Mouse (Mus musculus): ENCODE data around the gene Atp1b1. TPM values are rescaled to one million over a fixed set of nuclear protein-coding genes. Genes with fewer than 3 reads are reported as not detected.

The Atp1b1 gene
- total RNA-seq, 2 experiments from 2014 or later: 1,579 to 1,741 TPM

DNA sequence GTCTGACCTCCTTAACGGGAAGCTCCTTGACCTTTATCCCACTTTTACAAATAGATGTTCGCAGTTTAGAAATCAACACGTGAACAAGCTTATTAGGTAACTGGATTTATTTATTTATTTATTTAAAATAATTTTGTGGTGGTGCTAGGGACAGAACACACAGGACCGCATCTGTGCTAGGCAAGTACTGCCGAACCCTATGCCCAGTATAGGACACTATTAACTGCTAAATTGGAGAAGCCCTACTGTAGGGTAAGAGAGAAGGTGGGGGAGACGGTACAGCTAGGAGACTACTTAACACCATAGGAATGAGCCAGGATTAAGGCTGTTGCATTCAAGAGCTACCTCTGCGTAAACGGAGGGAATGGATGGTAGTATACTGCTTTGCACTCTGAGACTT is 10.2 kb upstream of the Atp1b1 start:
- DNase-seq (ENCODE audit: low spot score in 2 of 2): no peak

DNA sequence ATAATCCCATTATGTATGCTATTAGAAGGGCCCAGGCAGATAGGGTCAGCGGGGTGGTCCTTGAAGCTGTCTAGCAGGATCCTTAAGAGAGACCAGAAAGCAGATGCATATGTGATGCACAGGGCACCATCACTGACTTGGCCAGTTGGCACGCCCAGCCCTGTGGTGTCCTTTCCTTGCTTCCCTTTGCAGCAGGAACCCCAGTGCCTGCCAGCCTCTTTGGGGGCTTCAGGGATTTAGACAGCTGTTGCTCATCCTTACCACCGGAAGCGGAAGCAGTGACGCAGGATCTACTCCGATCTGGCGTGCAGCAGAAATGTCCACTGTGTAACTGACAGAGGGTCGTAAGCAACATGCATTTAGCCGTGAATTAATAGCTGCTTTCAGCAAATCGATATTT is 9.3 kb upstream of the Atp1b1 start:
- no peak for DNase-seq (ENCODE audit: low spot score in 2 of 2)

- DNase-seq (ENCODE audit: low spot score in 2 of 2): peak; percentile 85 to 90
These were observed 3.6 kb upstream of the Atp1b1 start for GRCm38 (mm10) chr1:164461726-164462125.

DNA sequence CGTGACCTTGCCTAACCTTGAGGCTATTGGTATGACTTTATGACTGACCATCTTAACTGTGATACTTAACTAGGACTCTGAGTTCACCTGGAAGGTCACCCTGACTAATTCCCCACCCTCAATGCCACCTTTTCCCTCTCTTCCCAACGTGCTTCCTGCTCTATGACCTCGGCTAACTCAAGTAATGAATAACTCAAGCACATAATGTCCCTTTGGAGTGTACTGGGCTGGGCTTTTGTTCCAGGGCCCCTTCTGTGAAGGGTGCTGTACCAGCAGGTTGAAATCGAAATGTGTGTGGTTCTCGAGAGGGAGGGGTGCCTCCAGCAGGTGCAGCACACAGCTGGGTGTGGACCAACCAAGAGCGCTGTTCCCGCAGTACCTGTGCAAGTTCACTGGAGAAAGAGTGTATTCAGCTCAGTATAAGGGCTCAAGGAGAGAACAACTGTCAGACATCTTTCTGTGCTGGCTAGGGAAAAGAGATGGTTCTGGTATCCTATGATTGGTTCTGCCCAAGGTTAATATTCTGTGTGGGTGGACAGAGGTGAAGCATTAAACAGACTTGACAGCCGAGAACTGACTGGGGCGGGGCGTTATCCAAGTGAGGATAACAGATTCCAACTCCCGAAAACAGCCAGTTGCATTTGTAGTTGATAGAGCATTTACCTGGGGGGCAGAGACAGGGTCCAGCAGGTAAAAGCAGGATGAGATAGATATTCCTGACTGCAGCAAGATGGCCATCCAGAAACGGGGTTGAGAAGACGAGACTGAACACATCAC is 3.0 kb upstream of the Atp1b1 start:
- peak in 1 of 2 experiments; percentile 22 for DNase-seq (ENCODE audit: low spot score in 2 of 2)

DNA sequence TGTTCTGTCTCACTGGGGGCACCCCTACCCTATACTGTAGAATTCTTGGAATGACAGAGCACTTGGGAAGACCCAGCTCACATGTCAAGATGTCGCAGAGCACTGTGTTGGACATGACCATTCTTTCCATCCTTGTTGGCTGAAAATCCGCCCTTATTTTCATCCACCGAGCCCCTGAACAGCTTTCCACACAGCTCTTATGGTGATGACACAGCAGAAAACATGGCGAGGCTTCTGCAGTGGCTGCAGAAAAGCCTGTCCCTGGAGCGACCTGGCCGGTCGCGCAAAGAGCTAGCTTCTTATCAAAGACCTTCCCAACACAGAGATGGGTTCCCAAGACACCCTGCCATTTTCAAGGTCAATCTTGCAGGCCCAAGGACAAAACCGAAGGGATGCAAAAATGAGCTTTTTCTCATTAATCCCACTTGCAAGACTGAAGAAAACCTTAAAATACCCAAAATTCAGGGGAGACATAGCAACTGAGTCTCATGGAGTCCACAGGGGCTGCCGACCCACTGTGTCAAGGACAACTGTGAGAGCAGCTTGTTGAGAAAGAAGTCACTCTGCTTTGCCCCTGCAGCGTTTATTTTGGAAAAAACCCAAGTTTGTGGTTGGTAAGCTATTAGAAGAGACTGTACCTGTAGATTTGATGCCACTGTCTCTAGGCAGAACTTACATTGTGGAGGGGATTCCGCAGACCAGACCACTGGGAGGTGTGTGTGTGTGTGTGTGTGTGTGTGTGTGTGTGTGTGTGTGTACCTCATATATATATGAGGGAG is 1.2 kb upstream of the Atp1b1 start:
- peak in 1 of 2 experiments; percentile 22 for DNase-seq (ENCODE audit: low spot score in 2 of 2)

GRCm38 (mm10) chr1:164458621-164459051 is 481 bp upstream of the Atp1b1 start:
- peak; percentile 59 to 62 for DNase-seq (ENCODE audit: low spot score in 2 of 2)

DNA sequence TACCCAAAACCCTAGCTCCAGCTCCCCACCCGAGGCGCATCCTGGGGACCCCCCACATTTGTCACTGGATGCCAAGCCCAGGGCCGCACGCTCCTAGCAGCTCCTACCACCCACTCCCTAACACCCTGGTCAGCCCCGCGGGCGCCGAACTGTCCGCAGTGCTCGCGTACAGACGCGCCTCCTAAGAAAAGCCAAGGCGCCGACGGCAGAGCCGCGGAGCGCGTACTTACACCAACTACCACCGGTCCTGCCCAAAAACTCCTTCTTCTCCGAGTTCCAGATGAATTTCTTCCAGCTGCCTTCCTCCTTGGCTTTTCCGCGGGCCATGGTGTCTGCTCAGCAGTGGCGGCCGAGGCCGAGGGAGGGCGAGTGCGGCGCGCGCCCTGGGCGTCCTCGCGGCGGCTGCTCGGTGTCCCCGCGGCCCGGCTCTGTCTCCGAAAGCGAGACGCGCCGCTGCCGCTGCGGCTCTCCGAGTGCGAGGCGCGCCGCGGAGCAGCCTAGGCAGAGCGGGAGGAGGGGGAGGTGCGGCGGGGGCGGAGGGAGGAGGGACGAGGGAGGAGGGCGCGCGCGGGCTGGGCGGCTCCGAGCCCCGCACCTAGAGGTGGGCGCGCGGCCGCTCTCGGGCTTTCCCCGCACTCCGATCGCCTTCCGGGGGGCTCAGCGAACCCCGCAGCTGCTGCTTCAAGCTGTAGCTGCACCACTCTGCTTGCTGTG is 467 bp downstream of the Atp1b1 start:
- peak; percentile 53 to 73 for DNase-seq (ENCODE audit: low spot score in 2 of 2)

GRCm38 (mm10) chr1:164456731-164457130 is 1.4 kb downstream of the Atp1b1 start:
- DNase-seq (ENCODE audit: low spot score in 2 of 2): peak; percentile 55 to 60

GRCm38 (mm10) chr1:164456065-164456464 is 2.1 kb downstream of the Atp1b1 start:
- DNase-seq (ENCODE audit: low spot score in 2 of 2): peak in 1 of 2 experiments; percentile 51

DNA sequence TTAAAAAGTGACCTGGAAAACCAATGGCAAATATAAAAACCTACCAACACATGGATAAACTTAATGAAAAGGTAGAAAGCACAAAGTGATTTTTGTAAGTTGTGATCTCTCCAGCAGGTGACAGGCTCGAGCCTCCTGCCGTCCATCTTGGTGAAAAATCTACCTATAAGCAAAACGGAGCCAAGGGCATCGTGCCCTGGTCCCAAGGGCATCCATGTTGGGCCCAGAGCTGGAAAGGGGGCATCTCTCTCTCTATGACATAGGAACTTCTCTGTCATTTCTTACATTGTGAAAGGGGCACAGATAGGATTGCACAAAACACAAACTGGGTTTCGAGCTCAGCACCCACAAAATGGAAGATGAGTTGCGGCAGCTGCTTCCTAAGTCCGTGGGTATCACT is 2.5 kb downstream of the Atp1b1 start:
- DNase-seq (ENCODE audit: low spot score in 2 of 2): peak in 1 of 2 experiments; percentile 22

- peak; percentile 76 to 81 for DNase-seq (ENCODE audit: low spot score in 2 of 2)
These were observed 3.3 kb downstream of the Atp1b1 start for GRCm38 (mm10) chr1:164454747-164455400.

- peak in 1 of 2 experiments; percentile 8 for DNase-seq (ENCODE audit: low spot score in 2 of 2)
These were observed 4.4 kb downstream of the Atp1b1 start for GRCm38 (mm10) chr1:164453739-164454138.

DNA sequence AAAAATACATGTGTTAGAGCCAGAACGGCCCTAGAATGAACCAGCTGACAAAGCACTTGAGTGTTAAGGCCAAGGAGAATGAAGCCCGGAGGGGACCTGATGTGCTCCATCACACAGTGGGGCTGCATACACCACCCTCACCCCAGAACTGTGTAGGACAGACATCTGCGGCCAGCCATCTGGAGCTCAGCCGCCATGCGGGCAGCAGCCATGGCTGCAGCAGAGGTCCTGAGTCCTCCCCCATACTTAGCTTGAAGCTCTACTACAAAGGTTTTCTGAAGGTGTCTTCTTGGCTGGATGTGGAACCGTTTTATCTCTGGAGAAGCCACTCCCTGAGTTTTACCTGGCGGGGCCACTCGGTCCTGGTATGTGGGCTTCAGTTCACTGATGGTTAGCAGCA is 5.0 kb downstream of the Atp1b1 start:
- no peak for DNase-seq (ENCODE audit: low spot score in 2 of 2)

DNA sequence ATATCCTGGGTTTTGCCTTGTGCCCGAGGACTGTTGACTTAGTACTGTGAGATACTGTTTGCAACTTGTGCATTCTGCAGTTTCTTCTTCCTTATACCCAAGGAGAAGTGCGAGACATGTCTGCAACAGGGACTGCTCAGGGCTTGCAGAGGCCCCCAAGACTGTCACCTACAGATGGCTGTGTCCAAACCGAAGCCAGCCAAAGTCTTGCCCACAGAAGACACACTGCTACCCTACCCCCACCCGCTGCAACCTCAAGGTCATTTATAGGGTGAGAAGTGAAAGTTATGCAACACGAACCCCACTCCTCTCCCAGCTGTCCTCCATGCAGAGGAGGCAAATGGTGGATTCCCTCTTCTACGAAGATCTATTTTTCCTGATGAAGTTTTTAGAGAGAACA is 5.6 kb downstream of the Atp1b1 start:
- no peak for DNase-seq (ENCODE audit: low spot score in 2 of 2)

DNA sequence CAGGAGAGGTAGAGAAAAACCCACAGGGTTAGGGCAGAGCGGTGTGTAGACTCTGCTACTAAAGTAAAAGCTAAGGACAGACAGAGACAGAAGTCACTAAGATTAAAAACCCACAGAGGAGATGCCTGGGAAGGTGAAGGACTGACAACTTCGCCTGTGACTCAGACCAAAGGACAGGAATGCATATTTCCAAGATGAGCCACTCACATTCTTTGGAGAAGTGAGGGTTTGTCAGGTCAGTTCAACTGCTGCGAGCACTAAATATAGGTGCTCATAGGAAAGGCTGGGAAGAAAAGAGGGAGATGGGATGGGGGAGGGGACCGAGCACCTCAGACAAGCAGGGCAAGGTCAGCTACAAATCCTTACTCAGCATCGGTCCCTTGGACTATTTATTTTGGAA is 6.8 kb downstream of the Atp1b1 start:
- DNase-seq (ENCODE audit: low spot score in 2 of 2): no peak

GRCm38 (mm10) chr1:164450644-164451043 is 7.5 kb downstream of the Atp1b1 start:
- DNase-seq (ENCODE audit: low spot score in 2 of 2): no peak

- DNase-seq (ENCODE audit: low spot score in 2 of 2): no peak
These were observed 7.9 kb downstream of the Atp1b1 start for GRCm38 (mm10) chr1:164450231-164450630.

- DNase-seq (ENCODE audit: low spot score in 2 of 2): no peak
These were observed 8.5 kb downstream of the Atp1b1 start for GRCm38 (mm10) chr1:164449626-164450025.

- DNase-seq (ENCODE audit: low spot score in 2 of 2): no peak
These were observed 10.6 kb downstream of the Atp1b1 start for GRCm38 (mm10) chr1:164447521-164447920.

- DNase-seq (ENCODE audit: low spot score in 2 of 2): no peak
These were observed 11.6 kb downstream of the Atp1b1 start for GRCm38 (mm10) chr1:164446535-164446934.

DNA sequence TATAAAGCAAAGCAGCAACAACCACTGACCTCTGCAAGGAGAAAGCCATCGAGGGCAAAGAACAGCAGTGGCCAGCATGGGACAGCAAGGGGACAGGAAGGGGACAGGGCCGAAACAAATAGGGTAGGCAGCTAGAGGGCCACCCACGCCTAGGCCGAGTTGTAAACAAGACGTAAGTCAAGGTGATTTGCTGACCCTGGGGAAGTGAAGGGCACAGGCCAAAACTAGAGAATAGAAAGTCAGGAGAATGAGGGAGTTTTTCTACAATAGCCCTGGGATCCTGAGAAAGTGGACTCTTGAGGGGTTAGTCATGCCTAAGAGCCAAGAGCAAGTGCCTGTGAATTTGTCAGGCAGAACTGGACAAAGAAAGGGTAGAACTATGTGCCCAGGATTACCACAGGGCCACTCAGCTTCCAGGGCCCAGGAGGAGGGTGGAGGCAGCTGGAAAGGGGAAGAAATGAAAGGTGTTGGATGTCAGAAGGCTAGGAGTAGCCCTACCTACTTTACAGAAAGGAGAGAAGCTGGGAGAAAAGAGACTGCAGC is 12.5 kb downstream of the Atp1b1 start:
- no peak for DNase-seq (ENCODE audit: low spot score in 2 of 2)

Data from left cerebral cortex, adult 18-20 months (tissue).